Mouse (Mus musculus) heart, embryonic 13.5 days (tissue): Measurements from ENCODE around the gene Pcca. TPM values are rescaled to one million over a fixed set of nuclear protein-coding genes. Genes with fewer than 3 reads are reported as not detected.

ENCODE experiments used
- ATAC-seq: fragments of 200-750 bp; cut with Nextera tagmentation; 2 replicates; pipeline ENCODE4 v1.8.0; 2017; ENCODE audit warnings: moderate TSS enrichment; ENCODE audit not compliant: insufficient number of reproducible peaks, low FRiP score, low TSS enrichment; ENCODE audit errors: extremely low read depth
- H3K27ac ChIP-seq: fragments of 300-500 bp; sonication (generic); replicated peaks from 2 replicates; pipeline ENCODE4 v1.5.1; 2015; ENCODE audit warnings: moderate library complexity, mild to moderate bottlenecking, inconsistent platforms
- H3K27me3 ChIP-seq: fragments of 300-500 bp; sonication (generic); replicated peaks from 2 replicates; pipeline ENCODE4 v1.6.1; 2015; ENCODE audit warnings: mild to moderate bottlenecking, inconsistent platforms
- H3K36me3 ChIP-seq: fragments of 300-500 bp; sonication (generic); 2 replicates; pipeline ENCODE4 v1.6.1; 2015; ENCODE audit warnings: mild to moderate bottlenecking, inconsistent platforms
- H3K4me1 ChIP-seq: fragments of 300-500 bp; sonication (generic); 2 replicates; pipeline ENCODE4 v1.6.1; 2015; ENCODE audit warnings: inconsistent platforms
- H3K4me2 ChIP-seq: fragments of 300-500 bp; sonication (generic); 2 replicates; pipeline ENCODE4 v1.6.1; 2015; ENCODE audit warnings: inconsistent platforms, mild to moderate bottlenecking, moderate library complexity
- H3K4me3 ChIP-seq: fragments of 300-500 bp; sonication (generic); 2 replicates; pipeline ENCODE4 v1.5.1; 2015; ENCODE audit warnings: moderate library complexity, mild to moderate bottlenecking, inconsistent platforms
- H3K9ac ChIP-seq: fragments of 300-500 bp; sonication (generic); 2 replicates; pipeline ENCODE4 v1.6.1; 2015; ENCODE audit warnings: inconsistent platforms, mild to moderate bottlenecking, moderate library complexity
- H3K9me3 ChIP-seq: fragments of 300-500 bp; sonication (generic); 2 replicates; pipeline ENCODE4 v1.6.1; 2016; ENCODE audit warnings: inconsistent platforms
- WGBS: fragments of 180-500 bp; shearing (Covaris S2); methylation state at CpG from one replicate; pipeline ENCODE4 v1.1.7; 2015; ENCODE audit warnings: mixed read lengths; 5-methylcytosine and 5-hydroxymethylcytosine counted together
- polyA plus RNA-seq: library from polyadenylated mRNA; unstranded; fragments of >200 nt; fragmentation: Nextera tagmentation; extraction: Ambion mirVana; gene quantifications from 2 replicates; pipeline ENCODE4 v1.2.1, GENCODE M21; 2015

The Pcca gene
- polyA plus RNA-seq, 1 experiment from 2014 or later = 22.6 TPM

DNA sequence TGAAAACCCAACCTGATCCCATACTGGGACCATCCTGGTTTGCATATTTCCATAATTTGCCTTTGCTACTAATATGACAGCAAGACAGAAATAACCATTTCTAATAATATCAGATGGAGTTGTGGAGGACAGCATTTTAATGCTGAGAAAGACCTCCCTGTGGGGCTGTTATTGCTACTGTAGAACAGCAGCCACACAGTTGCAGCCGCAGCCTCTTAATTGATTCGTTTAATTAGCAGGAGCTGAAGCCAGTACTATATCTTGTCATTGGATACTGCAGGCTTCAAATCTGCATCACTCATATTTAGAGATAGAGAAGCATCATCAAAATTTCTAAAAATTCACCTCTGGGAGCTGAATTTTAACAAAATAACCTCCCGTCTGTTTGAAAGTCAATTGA is 286.9 kb downstream of the Pcca start:
- Histone ChIP-seq H3K9ac (no peak overlapping the region), H3K27ac (no peak overlapping the region), H3K9me3 (no peaks in the 10 kb centered on the region), H3K36me3 (no peaks in the 10 kb centered on the region), H3K4me1 (no peaks in the 10 kb centered on the region), H3K4me3 (no peak overlapping the region), H3K27me3 (no peaks in the 10 kb centered on the region), H3K4me2 (no peak overlapping the region)
- ATAC-seq = no peak
- WGBS = 85% methylated on average over 3 of the region's 3 CpGs

DNA sequence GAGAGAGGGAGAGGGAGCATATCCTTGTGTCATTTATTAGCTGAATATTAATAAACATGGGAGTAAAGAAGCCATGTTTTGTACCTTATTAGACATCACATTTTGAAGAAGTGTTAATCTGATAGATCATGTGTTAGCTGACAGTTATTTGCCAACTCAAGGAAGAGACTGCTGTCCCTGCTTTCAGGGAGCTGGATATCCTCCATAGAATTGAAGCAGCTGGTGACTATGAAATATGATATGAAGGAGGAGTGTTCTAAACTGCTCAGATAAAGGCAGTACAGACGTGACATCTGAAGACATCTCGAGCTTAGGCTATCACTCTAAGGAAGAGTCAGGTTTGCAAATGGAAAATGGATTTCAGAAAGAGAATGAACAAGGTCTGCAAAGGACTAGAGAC is 289.7 kb downstream of the Pcca start:
- ATAC-seq = no peak
- no peaks in the 10 kb centered on the region for H3K4me1 ChIP-seq
- no peak overlapping the region for H3K27ac ChIP-seq
- no peaks in the 10 kb centered on the region for H3K9me3 ChIP-seq
- H3K4me3 ChIP-seq = no peak overlapping the region
- H3K4me2 ChIP-seq = no peak overlapping the region
- H3K27me3 ChIP-seq = no peaks in the 10 kb centered on the region
- 45% methylated on average over 2 of the region's 2 CpGs for WGBS
- no peaks in the 10 kb centered on the region for H3K36me3 ChIP-seq
- no peak overlapping the region for H3K9ac ChIP-seq

DNA sequence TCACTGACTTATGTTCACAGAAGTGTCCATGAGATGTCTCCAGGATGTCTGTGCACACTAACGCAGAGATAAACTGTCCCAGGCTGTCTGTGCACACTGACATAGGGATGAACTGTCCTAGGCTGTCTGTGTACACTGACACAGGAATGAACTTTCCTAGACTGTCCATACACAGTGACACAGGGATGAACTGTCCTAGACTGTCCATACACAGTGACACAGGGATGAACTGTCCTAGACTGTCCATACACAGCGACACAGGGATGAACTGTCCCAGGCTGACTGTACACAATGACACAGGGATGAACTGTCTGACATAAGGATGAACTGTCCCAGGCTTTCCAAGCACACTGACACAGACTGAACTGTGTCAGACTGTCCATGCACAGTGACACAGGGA is 291.3 kb downstream of the Pcca start:
- WGBS = 81% methylated on average over 2 of the region's 2 CpGs
- Histone ChIP-seq H3K4me2 (no peak overlapping the region), H3K9me3 (no peaks in the 10 kb centered on the region), H3K9ac (no peak overlapping the region), H3K27me3 (no peaks in the 10 kb centered on the region), H3K4me1 (no peaks in the 10 kb centered on the region), H3K4me3 (no peak overlapping the region), H3K27ac (no peak overlapping the region), H3K36me3 (no peaks in the 10 kb centered on the region)
- no peak; the same call in 1 of the 2 replicates for ATAC-seq

DNA sequence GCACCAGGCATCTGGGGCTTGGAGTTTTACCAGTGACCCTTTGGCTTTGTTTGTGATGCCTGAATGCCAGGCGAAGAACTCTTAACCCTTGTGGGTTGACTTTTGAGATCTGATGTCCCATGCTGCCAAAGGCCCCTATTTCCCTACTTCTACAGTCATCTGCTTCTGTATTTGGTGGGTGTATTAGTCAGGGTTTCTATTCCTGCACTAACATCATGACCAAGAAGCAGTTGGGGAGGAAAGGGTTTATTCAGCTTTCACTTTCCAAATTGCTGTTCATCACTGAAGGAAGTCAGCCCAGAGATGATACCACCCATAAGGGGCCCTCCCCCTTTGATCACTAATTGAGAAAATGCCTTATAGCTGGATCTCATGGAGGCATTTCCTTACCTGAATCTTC is 296.3 kb downstream of the Pcca start:
- H3K9me3 ChIP-seq = no peaks in the 10 kb centered on the region
- no peak overlapping the region for H3K4me3 ChIP-seq
- no peaks in the 10 kb centered on the region for H3K4me1 ChIP-seq
- H3K9ac ChIP-seq = no peak overlapping the region
- no peak overlapping the region for H3K27ac ChIP-seq
- no peaks in the 10 kb centered on the region for H3K36me3 ChIP-seq
- H3K4me2 ChIP-seq = no peak overlapping the region
- no peak for ATAC-seq
- H3K27me3 ChIP-seq = no peaks in the 10 kb centered on the region
- WGBS = 81% methylated on average over 1 of the region's 1 CpGs

DNA sequence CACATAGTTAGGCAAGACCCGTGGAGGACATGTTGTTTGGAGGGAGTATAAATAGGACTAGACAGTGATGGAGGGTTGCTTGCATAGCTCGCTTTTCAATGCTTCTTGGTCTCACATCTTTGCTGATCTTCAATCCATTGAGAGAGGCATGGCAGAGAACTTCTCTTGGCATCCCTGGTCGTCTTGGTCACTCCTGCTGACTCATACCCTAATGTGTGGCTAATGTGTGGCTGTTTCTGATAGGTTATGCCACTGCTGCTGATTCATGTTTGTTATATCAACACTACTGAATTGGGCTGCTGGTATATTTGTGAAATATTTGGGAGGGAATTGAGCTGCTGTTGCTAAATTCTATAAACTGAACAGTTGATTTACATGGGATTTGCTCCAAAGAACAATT is 299.5 kb downstream of the Pcca start:
- 0 out of 2 replicates have a peak, but pooled peaks cover 3% of the 10 kb centered on the region for H3K4me1 ChIP-seq
- ATAC-seq = no peak
- WGBS = 78% methylated on average over 3 of the region's 3 CpGs

DNA sequence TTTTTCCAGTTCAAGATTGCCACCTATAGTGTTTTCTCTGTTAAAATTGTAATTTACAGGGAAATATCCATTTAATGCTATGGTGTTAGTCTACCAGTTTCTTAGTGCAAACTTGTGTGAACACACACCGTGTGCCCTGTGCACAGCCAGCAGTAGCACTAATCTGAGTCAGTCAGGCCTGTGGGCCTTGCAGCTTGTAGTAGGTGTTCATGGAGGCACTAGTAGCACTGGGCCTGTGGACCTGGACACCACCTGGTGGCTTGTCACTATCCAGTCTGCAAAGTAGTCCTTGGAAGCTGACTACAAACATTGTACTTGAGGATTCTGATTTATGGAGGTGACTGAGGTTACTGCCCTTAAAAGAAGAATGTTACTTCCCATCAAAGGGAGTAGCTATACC is 300.6 kb downstream of the Pcca start:
- Histone ChIP-seq H3K9ac (no peak overlapping the region), H3K4me2 (no peak overlapping the region), H3K27ac (no peak overlapping the region), H3K36me3 (no peaks in the 10 kb centered on the region), H3K9me3 (no peaks in the 10 kb centered on the region), H3K27me3 (no peaks in the 10 kb centered on the region), H3K4me1 (0 out of 2 replicates have a peak, but pooled peaks cover 3% of the 10 kb centered on the region), H3K4me3 (no peak overlapping the region)
- ATAC-seq = no peak
- WGBS = 92% methylated on average over 1 of the region's 1 CpGs

More for the DNA sequence above, 299.5 kb downstream of the Pcca start:
- no peaks in the 10 kb centered on the region for H3K36me3 ChIP-seq
- H3K9me3 ChIP-seq = no peaks in the 10 kb centered on the region
- H3K4me3 ChIP-seq = no peak overlapping the region
- no peak overlapping the region for H3K27ac ChIP-seq
- H3K9ac ChIP-seq = no peak overlapping the region
- H3K4me2 ChIP-seq = no peak overlapping the region
- H3K27me3 ChIP-seq = no peaks in the 10 kb centered on the region

DNA sequence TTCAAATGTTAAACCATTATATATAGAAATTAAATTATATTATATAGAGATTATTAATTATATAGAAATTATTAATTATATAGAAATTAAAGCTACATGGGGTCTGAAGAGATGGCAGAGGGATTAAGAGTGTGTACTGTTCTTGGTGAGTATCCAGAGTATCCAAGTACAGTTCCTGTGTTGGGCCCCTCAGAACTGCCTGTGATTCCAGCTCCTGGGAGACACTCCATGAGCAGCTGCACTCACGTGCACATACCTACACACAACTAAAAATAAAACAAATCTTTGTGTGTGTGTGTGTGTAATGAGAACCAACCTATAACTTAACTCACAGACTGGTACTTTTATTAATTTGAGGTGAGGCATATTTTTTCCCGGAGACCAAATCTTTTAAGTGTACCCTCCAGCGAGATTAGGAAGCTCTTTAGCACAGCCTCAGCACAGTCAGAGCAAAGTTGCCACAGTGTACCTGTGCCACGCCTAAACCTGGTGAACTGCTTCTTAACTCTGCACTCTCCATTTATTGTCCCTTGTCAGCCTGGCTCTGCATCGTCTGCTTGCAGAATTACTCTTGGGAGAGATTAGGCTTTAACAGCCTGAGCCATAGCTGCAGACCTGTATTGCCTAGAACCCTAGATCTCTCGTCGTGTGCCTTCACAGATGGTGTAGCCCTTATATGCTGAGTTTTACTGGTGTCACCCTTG is 301.5 kb downstream of the Pcca start:
- no peak for ATAC-seq
- H3K4me2 ChIP-seq = no peak overlapping the region
- no peak overlapping the region for H3K27ac ChIP-seq
- H3K27me3 ChIP-seq = no peaks in the 10 kb centered on the region
- H3K9me3 ChIP-seq = no peaks in the 10 kb centered on the region
- 62% methylated on average over 7 of the region's 7 CpGs for WGBS
- H3K4me3 ChIP-seq = no peak overlapping the region
- 0 out of 2 replicates have a peak, but pooled peaks cover 3% of the 10 kb centered on the region for H3K4me1 ChIP-seq
- no peak overlapping the region for H3K9ac ChIP-seq
- no peaks in the 10 kb centered on the region for H3K36me3 ChIP-seq

DNA sequence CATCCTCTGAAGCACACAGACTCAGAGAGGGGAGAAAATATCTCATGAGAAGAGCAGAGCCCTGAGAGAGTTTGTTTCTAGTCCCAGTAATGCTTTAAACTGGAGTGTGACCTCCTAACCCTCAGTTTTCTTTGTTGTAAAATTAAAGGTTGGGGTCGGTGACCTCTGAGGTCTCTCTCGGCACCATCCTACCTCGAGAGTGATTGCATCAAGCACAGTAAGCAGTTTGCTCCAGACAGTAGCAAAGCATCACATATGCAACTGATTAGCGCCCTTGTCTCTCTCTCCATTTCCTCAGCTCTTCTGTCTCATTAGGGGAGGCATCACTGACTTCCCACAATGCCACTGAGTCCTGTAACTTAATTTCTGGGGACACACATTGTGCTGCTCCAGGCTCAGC is 302.1 kb downstream of the Pcca start:
- no peak for ATAC-seq
- Histone ChIP-seq H3K4me2 (no peak overlapping the region), H3K27ac (no peak overlapping the region), H3K9ac (no peak overlapping the region), H3K36me3 (no peaks in the 10 kb centered on the region), H3K4me3 (no peak overlapping the region), H3K4me1 (0 out of 2 replicates have a peak, but pooled peaks cover 3% of the 10 kb centered on the region), H3K9me3 (no peaks in the 10 kb centered on the region), H3K27me3 (no peaks in the 10 kb centered on the region)
- WGBS = 51% methylated on average over 4 of the region's 4 CpGs

DNA sequence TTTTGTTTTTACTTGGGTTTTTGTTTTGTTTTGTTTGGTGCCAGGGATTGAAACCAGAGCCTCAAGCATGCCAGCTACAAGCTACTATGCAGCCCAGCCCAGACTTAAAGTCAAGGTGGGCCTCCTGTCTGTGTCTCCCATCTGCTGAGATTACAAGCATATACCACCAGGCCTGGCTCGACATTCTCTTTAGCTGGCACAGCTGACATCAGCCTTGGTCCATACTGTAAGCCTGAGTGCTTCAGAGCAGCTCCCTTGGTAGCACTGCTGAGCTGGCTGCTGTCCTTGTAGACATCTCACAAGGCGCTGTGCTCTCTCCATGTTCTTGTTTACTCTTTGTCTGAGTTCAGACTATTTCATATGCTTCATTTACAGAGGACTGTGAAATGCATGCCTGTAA is 302.9 kb downstream of the Pcca start:
- H3K27me3 ChIP-seq = no peaks in the 10 kb centered on the region
- no peak overlapping the region for H3K27ac ChIP-seq
- H3K9ac ChIP-seq = no peak overlapping the region
- no peak overlapping the region for H3K4me2 ChIP-seq
- no peaks in the 10 kb centered on the region for H3K9me3 ChIP-seq
- 65% methylated on average over 2 of the region's 2 CpGs for WGBS
- ATAC-seq = no peak
- H3K4me1 ChIP-seq = 0 out of 2 replicates have a peak, but pooled peaks cover 3% of the 10 kb centered on the region
- no peaks in the 10 kb centered on the region for H3K36me3 ChIP-seq
- no peak overlapping the region for H3K4me3 ChIP-seq

DNA sequence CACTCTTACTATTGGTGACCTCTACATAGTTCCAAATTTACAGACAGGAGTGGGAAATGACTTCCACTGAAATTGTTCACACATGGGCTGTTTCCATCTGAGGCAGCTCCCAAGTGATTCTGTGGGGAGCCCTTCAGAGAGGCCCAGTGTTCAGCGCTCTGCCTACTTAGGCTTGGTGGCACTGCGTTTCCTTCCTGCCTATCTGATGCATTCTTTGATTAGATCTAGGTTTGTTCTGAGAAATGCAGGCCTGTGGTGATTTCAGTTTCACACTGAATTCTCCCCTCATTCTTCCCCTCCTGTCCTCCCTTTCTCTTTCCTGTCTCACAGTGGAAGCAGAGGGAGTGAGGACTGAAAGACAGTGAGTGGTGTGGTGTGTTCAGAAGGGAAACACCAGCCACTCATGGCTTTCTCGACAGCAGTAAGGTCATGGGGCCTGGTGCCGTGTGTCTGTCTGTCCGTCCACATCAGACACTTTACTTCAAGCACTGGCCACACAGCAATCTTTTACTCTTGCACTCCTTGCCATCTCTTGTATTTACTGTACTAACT is 318.5 kb downstream of the Pcca start:
- Histone ChIP-seq H3K36me3 (no peaks in the 10 kb centered on the region), H3K4me1 (no peaks in the 10 kb centered on the region), H3K9me3 (no peaks in the 10 kb centered on the region), H3K27ac (no peak overlapping the region), H3K9ac (no peak overlapping the region), H3K4me2 (no peak overlapping the region), H3K27me3 (no peaks in the 10 kb centered on the region), H3K4me3 (no peak overlapping the region)
- no peak for ATAC-seq
- 65% methylated on average over 5 of the region's 5 CpGs for WGBS

DNA sequence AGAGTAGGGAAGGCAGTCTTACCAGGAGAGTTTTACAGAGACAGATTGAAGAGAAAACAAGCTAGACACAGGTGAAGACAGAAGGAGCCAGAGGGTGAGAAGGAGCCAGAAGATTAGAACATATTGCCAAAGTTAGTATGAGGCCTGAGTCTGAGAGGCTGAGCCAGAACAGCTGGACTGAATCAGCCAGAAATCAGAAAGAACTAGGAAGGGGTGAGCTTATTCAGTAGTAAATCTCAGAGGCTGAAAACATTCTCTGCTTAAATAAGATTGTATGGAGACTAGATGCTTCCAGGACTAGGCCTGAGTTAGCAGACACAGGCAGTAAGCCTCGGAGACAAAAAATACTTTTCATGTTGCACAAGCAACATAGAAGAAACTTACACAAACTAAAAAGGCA is 325.7 kb downstream of the Pcca start:
- no peaks in the 10 kb centered on the region for H3K27me3 ChIP-seq
- no peak overlapping the region for H3K4me3 ChIP-seq
- 66% methylated on average over 1 of the region's 1 CpGs for WGBS
- no peak overlapping the region for H3K27ac ChIP-seq
- peaks cover 15% of the 10 kb centered on the region for H3K4me1 ChIP-seq
- ATAC-seq = no peak
- H3K9ac ChIP-seq = no peak overlapping the region
- H3K9me3 ChIP-seq = peaks cover 5% of the 10 kb centered on the region; the same call in 1 of the 2 replicates
- H3K36me3 ChIP-seq = no peaks in the 10 kb centered on the region
- no peak overlapping the region for H3K4me2 ChIP-seq

DNA sequence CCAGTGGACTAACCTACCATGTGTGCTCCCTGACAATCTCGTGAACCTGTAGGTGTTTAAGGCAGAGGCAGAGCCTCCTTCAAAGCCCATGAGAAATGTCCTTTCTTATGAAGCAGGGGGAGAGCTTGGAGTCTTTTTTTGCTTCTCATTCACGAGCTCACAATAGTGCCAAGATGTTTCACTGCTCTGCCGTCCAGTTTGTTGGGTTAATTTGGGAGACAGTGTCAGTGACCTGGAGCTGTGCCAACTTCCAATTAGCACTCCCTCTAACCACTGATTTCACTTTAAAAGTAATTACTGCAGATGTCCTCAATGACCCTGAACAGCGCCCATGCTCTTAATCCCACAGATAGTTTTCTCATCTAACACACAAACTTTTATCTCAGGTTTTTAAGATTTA is 328.5 kb downstream of the Pcca start:
- H3K9ac ChIP-seq = no peak overlapping the region
- peaks cover 40% of the 10 kb centered on the region for H3K4me1 ChIP-seq
- H3K27ac ChIP-seq = no peak overlapping the region; the same call in 1 of the 2 replicates
- H3K4me2 ChIP-seq = no peak overlapping the region
- ATAC-seq = no peak
- H3K27me3 ChIP-seq = no peaks in the 10 kb centered on the region
- H3K36me3 ChIP-seq = no peaks in the 10 kb centered on the region
- no peak overlapping the region for H3K4me3 ChIP-seq
- WGBS = 27% methylated on average over 4 of the region's 4 CpGs
- H3K9me3 ChIP-seq = peaks cover 5% of the 10 kb centered on the region; the same call in 1 of the 2 replicates
